Mouse (Mus musculus) layer of hippocampus, postnatal 10 days (tissue): ENCODE measurements around the gene Auts2. TPM values are rescaled to one million over a fixed set of nuclear protein-coding genes. Genes with fewer than 3 reads are reported as not detected.

ENCODE experiments used
- DNase-seq, 2 experiments: peaks; one replicate each; pipeline ENCODE4 v3.0.0; 2021; ENCODE audit warnings: low spot score in 2 of 2
- total RNA-seq, 2 experiments: library from RNA; stranded (reverse); gene quantifications; 2 replicates each; pipeline ENCODE4 v1.2.3; 2021

Auts2 gene
- total RNA-seq, 2 experiments from 2014 or later: 137 to 150 TPM

DNA sequence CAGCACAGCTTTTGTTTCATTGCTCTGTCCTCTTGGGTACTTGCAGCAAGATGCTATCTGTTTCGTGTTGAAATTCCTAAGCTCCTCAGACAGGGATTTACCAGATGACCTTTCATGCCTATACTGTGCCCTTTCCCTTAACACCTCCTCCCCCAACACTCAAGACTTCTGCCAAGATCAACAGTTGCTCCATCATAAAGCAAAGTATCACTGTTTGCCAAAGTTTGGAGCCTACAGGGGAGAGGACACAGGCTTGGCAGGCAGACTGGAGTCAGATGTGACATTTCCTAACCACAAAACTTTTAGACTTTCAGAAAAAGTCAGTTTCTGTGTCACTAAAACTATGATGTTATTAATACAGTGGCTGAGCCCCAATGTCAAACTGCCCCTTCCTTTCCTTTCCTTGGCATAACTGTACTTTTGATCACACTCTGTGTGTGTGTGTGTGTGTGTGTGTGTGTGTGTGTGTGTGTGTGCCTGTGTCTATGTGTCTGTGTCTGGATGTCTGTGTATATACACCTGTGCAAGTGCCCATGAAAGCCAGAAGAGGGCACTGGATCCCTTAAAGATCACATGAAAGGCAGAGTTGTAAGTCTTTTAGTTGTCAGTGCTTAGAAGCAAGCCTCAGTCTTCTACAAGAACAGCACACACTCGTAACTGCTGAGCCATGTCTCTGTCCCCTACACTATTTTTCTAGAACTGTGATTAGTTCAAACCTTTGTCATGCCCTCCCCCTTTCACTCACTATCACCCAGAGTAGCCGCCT, 213.8 kb downstream of the Auts2 start:
- DNase-seq: no peak

DNA sequence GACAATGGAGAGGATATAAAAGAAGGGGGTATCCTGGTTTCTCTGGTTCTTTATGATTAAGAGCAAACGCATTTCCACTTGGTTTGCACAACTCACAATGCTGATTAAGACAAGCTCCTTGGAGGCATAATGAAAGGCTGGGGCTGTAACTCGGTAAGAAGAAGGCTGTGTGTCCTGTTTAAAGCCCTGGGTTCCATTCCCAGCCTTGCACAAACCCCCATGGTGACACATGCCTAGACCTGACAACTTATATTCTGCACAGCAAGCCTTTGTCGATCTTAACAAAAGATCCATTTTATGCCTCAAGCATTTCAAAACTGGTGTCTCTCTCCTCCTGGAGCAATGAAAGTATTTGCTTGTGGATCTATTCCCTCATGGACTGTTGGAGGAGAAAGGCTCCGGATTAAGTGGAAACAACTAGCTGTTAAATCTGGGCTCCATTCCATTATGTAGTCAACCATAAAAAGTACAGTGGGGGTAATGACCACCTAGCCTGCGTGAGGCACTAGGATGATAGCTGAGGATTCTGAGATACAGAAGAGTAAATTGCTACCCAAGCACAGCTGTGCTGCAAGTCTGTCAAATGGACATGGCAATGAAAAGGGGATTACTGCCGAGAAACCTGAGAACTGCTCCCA, 218.8 kb downstream of the Auts2 start:
- DNase-seq: no peak

DNA sequence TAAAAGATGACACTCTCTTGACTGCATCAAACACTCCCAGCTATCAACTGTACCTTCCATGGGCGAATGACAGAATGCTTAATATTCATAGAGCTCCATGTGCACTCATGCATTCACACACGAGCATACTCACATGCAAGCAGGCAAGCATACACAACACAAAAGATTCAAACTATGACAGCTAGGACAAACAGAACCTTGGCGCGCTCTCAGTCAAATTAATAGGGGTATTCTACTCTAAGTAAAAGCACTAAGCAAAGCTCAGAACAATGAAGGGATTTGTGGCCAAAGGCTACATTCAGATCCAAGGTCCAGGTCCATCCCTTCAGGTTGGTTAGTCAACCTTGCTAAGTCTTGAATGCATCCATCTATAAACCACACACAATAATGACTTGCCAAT, 219.5 kb downstream of the Auts2 start:
- no peak for DNase-seq

DNA sequence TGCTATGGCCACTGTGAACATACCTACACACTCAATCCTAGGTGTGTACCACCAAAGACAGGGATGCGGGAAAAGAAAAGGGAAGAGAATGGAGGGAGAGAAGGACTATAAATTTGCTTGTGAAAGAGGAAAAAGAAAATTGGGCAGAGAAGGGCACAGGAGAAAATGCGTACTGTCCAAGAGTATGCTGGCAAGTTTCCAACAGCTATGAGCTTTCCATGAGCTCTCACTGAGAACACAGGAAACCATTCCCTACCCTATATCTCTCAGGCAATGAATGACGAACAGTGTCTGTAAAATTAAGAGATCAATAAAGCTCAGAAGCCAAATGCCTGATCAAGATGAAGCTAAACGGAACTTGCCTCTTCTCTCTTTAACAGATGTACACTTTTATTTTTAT, 220.2 kb downstream of the Auts2 start:
- DNase-seq: no peak

DNA sequence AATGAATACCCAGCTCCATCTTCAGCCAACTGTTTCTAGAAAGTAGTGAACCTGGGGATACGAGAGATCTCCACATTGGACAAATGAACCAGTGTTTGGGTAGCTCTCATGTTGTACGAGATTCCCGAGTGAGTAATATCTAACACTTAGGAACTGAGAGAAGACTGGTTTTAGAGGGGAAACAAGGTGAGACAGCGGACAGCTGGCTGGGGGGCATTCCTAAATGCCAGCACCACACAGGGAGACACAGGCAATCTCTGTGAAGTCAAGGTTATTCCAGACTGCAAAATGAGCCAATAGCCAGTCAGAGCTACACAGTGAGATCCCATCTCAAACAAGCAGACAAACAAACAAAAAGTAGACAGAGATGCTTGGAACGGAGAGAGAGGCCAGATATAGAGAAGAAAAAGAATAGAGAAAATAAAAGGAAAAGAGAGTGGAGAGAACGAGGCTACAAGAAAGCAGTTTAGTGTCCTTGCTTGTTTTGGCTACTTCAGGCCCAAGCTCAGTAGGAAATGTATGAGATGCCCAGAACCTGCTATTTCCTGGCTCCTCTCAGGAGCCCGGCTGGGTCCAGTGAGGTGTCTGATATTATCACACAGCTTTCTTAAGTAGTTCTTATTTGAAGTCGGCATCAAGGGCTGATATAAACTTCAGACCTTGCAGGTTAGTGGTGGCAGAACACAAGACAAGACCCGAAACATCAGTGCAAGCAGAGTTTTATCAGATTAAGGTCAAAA, 224.9 kb downstream of the Auts2 start:
- DNase-seq: no peak

DNA sequence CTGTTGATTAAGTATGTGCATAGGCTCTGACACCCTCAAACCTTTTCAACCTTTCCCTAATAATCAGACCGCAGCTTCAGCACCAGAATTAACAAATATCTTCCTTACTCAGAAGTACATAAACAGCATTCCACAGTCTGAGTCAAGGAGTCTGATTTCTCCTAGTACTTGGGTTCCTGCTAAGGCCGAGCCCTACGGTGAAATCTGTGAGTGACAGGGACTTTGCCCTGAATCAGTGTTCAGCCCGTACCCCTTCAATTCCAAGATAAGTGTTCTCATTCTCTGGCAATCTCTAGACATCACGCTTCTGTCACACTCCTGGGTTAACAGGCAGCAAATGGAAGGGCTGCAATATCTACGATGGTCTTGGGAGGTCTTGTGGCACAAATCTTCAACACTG, 226.2 kb downstream of the Auts2 start:
- DNase-seq: no peak

DNA sequence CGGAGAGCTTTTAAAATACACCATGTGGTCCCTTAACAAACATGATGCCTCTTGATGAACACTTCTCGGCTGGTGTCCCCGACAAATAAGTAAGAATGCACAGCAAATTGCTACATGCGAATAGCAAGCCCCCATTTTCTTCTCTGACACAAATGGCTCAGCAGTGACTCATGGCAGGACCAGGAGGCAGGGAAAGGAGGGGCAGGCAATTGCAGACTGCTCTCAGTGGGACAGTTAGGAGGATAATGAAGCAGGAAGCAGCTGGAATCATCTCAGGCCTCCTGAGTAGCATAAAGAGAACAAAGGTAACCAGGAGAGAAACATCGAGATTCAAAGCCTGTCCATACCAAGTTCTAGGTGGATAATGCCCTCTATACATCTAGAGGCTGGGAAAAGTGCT, 228.8 kb downstream of the Auts2 start:
- no peak for DNase-seq

DNA sequence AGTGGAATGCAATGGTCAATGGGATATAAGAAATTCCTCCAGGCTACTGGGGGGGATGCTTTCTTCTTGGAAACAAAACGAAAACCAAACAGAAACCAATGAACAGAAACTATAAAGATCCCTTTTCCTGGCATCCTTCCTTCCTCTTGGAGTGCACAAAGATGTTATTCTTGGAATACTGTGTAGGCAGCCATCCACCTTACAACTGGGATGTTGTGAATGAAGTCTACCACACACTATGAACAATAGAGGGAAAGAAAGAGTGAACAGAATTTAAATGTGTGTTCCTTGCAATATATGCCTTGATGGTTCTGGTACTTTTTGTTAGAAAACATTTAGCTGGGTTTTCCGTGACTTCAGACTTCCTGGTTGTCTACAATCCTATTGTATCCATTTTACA, 236.1 kb downstream of the Auts2 start:
- no peak for DNase-seq

DNA sequence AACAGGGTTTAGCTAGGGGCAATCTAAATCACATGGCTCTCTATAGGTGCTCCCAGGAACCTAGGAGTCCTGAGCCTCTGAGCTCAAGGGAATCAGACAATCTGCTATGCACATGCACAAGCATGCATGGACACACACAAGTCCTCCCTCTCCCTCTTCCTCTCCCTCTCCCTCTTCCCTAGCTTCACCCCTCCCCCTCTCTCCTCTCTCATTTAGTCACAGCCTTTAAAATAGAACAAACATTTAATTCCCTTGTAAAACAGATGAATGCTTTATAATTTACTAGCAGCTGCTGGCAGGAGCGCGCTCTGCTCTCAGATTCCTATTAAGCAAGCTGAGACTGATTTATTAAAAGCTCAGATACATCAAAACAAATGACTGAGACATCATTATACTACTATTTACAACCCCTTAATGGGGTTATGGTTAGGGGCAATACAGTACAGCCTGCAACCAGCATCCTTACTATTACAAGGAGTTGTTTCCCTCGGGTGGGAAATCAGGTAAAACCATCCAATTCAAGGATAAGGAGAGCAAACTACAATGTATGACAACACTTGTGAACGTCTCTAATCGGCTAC, 237.7 kb downstream of the Auts2 start:
- DNase-seq: no peak

DNA sequence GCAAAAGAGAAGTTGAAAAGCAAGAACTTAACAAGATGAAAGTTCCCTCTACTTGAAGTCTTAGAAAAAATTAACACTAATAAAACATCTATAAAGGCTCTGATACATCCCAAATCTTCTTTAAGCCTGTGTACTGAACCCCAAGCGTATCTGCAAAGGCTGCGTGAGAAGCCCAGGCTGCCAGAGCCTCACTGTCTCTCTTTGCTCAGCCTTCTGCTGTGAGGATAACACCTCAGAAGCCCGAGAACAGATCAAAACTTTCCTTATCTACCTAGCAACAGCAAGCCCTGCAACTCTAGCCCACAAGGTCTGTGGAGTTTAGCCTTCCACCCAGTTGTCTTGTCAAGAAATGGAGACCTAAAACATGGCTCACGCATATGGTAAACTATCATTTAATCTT, 240.4 kb downstream of the Auts2 start:
- no peak for DNase-seq

DNA sequence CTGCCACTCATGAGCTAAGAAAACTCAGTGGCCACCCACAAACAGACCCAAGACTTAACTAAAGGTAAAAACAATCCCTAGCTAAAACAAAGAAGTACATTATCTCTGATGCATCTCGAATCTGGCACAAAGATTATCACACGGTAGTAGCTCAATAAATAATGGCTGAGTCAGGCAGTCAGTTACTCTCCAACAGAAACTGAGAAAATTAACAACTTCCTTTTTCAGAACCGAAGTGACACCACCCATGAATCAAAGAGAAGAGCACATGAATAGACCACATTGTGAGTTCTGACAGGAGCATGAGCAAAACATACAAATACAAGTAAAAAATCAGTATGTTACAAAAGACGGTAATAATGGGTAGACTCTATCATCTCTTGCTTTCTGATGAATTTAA, 242.3 kb downstream of the Auts2 start:
- DNase-seq: no peak

DNA sequence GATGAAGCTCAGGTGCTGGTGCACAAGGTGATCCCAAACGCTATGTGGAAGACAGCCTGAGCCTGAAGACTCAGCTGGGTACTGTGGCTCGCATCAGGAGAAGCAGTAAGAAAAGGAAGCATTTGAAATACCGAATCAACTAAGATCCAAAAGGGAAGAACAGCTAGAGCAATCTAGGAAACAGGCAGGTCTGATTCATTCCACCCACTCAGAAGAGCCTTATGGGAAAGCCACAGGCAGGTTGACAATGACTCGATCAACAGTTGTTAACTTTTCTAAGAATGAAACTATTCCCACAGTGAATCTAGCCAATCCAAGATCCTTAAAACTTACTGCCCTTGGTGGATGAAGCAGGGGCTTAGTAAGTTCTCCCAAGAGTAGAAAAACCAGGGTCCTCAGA, 243.4 kb downstream of the Auts2 start:
- DNase-seq: no peak

DNA sequence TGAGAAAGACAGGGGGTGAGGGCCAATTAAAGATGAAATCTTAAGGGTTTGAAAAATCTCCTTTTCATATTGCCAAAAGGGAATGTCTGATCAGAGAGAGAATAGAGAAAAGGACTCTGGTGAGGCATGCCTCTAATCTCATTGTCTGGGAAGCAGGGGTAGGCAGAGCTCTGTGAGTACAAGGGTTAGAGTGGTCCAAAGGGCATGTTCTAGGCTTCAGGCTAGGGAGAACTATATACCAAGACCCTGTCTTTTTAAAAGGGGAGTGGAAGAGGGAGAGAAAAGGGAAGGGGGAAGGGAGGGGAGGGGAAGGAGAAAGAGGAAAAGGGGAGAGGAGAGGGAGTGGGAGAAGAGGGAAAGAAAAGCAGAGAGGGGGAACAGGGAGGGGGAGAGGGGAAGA, 244.1 kb downstream of the Auts2 start:
- no peak for DNase-seq

DNA sequence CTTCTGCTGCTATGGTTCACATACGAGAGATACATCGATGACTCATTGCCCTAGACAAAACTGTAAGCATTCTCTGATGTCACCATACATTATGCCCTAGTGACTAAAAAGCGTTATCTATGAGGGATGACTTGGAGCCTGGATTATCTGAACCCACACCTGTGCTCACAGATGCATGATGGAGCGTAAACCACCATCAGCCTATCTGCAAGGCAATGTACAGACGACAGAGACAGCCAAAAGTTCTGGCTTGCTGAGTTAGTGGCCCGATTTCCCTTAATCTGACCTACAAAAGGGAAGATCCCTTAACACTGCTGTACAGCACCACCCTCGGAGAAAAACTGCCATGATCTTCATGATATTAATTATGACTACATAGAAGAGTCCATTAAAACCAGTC, 245.8 kb downstream of the Auts2 start:
- no peak for DNase-seq

DNA sequence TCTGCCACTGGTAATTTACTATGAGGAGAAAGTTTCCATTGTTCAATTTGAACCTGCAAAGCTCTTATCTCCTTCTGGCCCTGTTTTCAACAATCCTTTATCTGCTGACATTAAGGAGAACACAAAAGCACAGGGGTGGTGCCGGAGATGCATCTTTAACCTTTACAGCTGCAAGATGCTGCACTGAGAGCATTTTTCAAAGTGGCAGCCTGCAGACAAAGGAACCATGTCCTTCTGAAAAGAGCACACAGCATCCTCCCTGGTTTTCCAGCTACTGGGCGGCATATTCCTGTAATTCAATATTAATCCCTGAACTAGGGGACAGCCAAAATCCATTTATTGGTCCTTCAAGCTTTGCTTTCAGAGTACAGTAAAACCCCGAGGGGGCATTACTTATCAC, 248.7 kb downstream of the Auts2 start:
- DNase-seq: no peak

DNA sequence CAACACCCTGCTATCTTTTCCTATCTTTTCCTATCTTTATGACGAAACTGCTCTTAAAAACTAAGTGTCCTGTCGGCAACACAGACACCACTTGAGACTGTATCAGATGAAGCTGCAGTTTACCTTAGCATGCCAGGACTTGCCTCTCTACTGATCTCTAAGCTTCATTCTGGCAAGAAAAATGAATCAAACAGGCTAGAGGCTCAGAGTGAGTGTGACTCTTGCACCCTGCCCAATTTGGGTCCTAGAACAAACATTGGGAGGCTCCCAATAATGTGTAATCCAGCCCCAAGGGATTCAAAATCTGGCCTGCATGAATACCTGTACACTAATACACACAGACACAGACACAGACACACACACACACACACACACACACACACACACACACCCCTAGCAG, 250.2 kb downstream of the Auts2 start:
- no peak for DNase-seq

DNA sequence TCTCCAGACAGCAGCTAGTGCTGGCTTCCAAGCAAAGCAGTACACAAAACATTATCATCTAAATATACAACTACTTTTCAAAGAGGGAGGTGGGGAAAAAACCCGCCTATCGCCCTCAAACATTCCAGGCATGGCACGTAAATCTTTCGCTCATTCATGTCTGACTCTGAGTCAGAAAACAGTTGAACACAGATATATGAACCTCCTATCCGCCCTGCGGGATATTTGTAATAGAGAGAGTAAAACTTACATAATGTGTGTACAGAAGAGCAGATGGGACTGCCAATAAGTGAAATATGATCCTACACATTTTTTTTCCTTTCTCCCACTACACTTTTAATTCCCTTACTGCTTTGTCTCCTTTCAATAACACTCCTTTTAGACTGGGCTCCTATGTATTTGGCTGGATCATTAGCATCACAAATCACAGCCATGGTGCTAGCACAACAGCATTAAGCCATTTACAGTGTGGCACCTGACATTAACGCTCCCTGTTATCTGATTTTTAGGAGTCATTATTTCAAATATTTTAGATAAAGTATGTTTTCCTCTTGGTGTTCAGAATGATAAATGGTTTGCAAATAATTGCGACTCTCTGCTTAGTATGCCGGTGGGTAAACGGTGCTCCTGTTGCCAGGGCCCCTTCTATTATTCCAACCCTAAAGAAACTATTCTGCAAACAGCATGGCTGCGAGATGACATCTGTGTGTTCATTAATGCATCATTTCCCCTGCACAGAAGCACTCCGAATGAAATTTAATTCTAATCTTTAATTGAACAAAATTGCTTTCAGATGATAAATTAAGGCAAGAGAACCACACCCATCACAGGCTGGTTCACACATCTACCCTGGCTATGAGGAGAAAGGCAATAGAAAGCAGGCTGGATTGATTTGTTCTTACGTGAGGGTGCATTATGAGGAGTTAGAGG, 252.3 kb downstream of the Auts2 start:
- no peak for DNase-seq

DNA sequence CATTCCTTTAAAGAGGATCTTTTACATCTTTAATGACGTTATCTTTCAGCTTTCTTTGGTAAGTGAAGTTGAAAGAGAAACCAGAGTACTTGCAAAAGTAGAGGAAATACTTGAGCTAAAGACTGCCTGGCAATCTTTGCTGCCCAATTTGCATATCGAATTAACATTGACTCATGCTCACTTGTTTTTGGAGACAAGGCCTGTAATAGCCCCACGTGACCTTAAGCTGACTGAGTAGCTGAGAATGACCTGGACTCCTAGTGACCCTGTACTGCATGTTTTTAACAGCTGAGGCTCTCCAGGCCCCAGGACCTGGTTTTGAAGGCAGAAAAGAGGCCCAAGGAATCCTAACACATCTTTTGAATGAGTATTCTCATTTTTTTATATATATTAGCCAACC, 259.4 kb downstream of the Auts2 start:
- no peak for DNase-seq

DNA sequence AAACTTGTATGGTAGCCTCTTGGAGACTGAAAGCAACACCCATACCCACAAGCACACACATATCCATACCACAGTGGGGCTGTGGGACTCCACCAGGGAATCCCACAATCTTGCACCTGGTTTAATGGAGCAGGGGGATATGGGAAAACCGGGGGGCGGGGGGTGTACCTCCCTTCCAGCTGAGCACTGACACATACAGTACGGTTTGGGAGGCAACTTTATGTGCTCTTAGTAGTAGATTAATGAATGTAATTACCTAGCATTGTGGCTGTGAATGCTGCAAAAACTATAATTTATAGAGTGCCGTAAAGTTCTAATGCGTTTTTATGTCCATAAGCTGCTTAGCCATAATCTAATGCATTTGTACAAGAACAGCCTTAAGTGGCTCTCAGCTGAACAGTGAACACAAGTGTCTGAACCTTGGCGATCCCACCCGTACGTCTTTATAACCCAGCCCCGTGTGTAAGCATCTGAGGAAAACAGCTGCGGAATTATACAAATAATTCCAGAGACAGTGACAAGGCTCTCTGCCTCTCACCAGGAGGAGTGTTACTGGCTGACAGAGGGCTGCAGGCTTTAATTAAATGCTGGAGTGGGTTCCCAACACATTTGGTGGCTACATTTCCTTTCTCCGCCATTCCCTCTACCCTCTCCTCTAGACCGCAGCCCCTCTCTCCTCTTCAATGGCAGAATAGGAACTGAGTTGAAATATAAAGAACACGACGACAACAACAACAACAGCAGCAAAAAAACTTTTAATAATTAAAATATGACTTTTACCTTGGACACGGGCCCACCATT, 268.8 kb downstream of the Auts2 start:
- DNase-seq: no peak

DNA sequence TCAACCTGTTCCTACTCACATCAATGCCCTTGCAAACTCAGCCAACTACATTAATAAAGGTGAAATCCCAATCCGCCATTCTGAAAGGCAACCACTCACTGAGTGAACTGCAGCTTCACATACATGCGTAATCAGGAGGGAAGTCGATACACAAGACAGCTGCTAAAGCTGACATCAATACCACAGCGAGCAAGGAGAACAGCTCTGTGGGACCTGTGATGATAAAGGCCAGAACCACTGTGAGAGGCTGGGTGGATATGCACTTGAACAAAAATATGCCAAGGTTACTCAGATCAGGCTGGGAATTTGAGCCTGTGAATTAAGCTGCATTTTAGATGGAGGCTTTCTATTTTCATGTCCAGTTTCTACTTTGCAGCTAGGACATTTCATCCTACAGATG, 271.0 kb downstream of the Auts2 start:
- DNase-seq: no peak
